Mouse (Mus musculus): ENCODE results near the gene Nr1i2.

Nr1i2 gene

GRCm38 (mm10) chr16:38205272-38205671, 89.4 kb downstream of the Nr1i2 start:
- CTCF ChIA-PET = no interaction called here
